Mouse (Mus musculus): ENCODE data around the gene Acot9. TPM values are rescaled to one million over a fixed set of nuclear protein-coding genes. Genes with fewer than 3 reads are reported as not detected.
A peak's percentile ranks its signal among the peaks of the same experiment; 100 is the strongest.

Acot9 gene
- polyA plus RNA-seq (2012; rRNA removed) = 17.6 and 21.1 TPM in 2 replicates

GRCm38 (mm10) chrX:155262235-155262914 is at the start of gene Acot9:
Acot9 (plus strand) TSS chrX:155262443.
- peak; percentile 93 for DNase-seq (ENCODE audit: low read depth)
- TF ChIP-seq POLR2A (IDR thresholded peaks at IDR 0.05; ENCODE audit: borderline replicate concordance, extremely low read depth, insufficient read depth, insufficient read length, poor library complexity, severe bottlenecking) (peak; percentile 64; the same call in 1 of the 2 replicates), CTCF (IDR thresholded peaks at IDR 0.05; ENCODE audit: borderline replicate concordance, extremely low read depth, insufficient read depth, insufficient read length) (peak; percentile 41)

- DNase-seq (ENCODE audit: low read depth) = no peak
Measured at GRCm38 (mm10) chrX:155214291-155215136, 47.7 kb upstream of the Acot9 start.

GRCm38 (mm10) chrX:155215501-155216248 is 46.6 kb upstream of the Acot9 start:
- no peak for TF ChIP-seq POLR2A (IDR thresholded peaks at IDR 0.05; ENCODE audit: borderline replicate concordance, extremely low read depth, insufficient read depth, insufficient read length, poor library complexity, severe bottlenecking)
- TF ChIP-seq CTCF (IDR thresholded peaks at IDR 0.05; ENCODE audit: borderline replicate concordance, extremely low read depth, insufficient read depth, insufficient read length) = no peak
- peak; percentile 19 for DNase-seq (ENCODE audit: low read depth)

More at GRCm38 (mm10) chrX:155214291-155215136, 47.7 kb upstream of the Acot9 start:
- TF ChIP-seq CTCF (IDR thresholded peaks at IDR 0.05; ENCODE audit: borderline replicate concordance, extremely low read depth, insufficient read depth, insufficient read length) (no peak), POLR2A (IDR thresholded peaks at IDR 0.05; ENCODE audit: borderline replicate concordance, extremely low read depth, insufficient read depth, insufficient read length, poor library complexity, severe bottlenecking) (no peak)

- peak; percentile 94 for DNase-seq (ENCODE audit: low read depth)
- TF ChIP-seq POLR2A (IDR thresholded peaks at IDR 0.05; ENCODE audit: borderline replicate concordance, extremely low read depth, insufficient read depth, insufficient read length, poor library complexity, severe bottlenecking) = no peak
- peak; percentile 62 for TF ChIP-seq CTCF (IDR thresholded peaks at IDR 0.05; ENCODE audit: borderline replicate concordance, extremely low read depth, insufficient read depth, insufficient read length)
Measured at GRCm38 (mm10) chrX:155216271-155216670, 46.0 kb upstream of the Acot9 start, which contains the start of gene Sat1. Sat1 (minus strand) TSS chrX:155216449.

GRCm38 (mm10) chrX:155218277-155218676 is 44.0 kb upstream of the Acot9 start:
- no peak for DNase-seq (ENCODE audit: low read depth)

GRCm38 (mm10) chrX:155256856-155257255 is 5.4 kb upstream of the Acot9 start:
- no peak for TF ChIP-seq CTCF (IDR thresholded peaks at IDR 0.05; ENCODE audit: borderline replicate concordance, extremely low read depth, insufficient read depth, insufficient read length)
- no peak for TF ChIP-seq POLR2A (IDR thresholded peaks at IDR 0.05; ENCODE audit: borderline replicate concordance, extremely low read depth, insufficient read depth, insufficient read length, poor library complexity, severe bottlenecking)
- no peak for DNase-seq (ENCODE audit: low read depth)

More at GRCm38 (mm10) chrX:155218277-155218676, 44.0 kb upstream of the Acot9 start:
- TF ChIP-seq CTCF (IDR thresholded peaks at IDR 0.05; ENCODE audit: borderline replicate concordance, extremely low read depth, insufficient read depth, insufficient read length) (no peak), POLR2A (IDR thresholded peaks at IDR 0.05; ENCODE audit: borderline replicate concordance, extremely low read depth, insufficient read depth, insufficient read length, poor library complexity, severe bottlenecking) (no peak)

- peak; percentile 13 for DNase-seq (ENCODE audit: low read depth)
- TF ChIP-seq POLR2A (IDR thresholded peaks at IDR 0.05; ENCODE audit: borderline replicate concordance, extremely low read depth, insufficient read depth, insufficient read length, poor library complexity, severe bottlenecking) (no peak), CTCF (IDR thresholded peaks at IDR 0.05; ENCODE audit: borderline replicate concordance, extremely low read depth, insufficient read depth, insufficient read length) (no peak)
Measured at GRCm38 (mm10) chrX:155262915-155263252, 641 bp downstream of the Acot9 start.

GRCm38 (mm10) chrX:155278483-155278882 is 16.2 kb downstream of the Acot9 start:
- no peak for DNase-seq (ENCODE audit: low read depth)
- TF ChIP-seq CTCF (IDR thresholded peaks at IDR 0.05; ENCODE audit: borderline replicate concordance, extremely low read depth, insufficient read depth, insufficient read length) (no peak), POLR2A (IDR thresholded peaks at IDR 0.05; ENCODE audit: borderline replicate concordance, extremely low read depth, insufficient read depth, insufficient read length, poor library complexity, severe bottlenecking) (no peak)

GRCm38 (mm10) chrX:155280427-155281044 is 18.3 kb downstream of the Acot9 start:
- no peak for DNase-seq (ENCODE audit: low read depth)
- TF ChIP-seq CTCF (IDR thresholded peaks at IDR 0.05; ENCODE audit: borderline replicate concordance, extremely low read depth, insufficient read depth, insufficient read length) (no peak), POLR2A (IDR thresholded peaks at IDR 0.05; ENCODE audit: borderline replicate concordance, extremely low read depth, insufficient read depth, insufficient read length, poor library complexity, severe bottlenecking) (no peak)

GRCm38 (mm10) chrX:155306390-155306789 is 44.1 kb downstream of the Acot9 start:
- no peak for TF ChIP-seq POLR2A (IDR thresholded peaks at IDR 0.05; ENCODE audit: borderline replicate concordance, extremely low read depth, insufficient read depth, insufficient read length, poor library complexity, severe bottlenecking)
- TF ChIP-seq CTCF (IDR thresholded peaks at IDR 0.05; ENCODE audit: borderline replicate concordance, extremely low read depth, insufficient read depth, insufficient read length) = no peak
- no peak for DNase-seq (ENCODE audit: low read depth)

Measured in brain, embryonic 14.5 days (tissue).